Mouse (Mus musculus) activated CD4-positive, CD25-positive, alpha-beta regulatory T cell, adult 4 months (primary cell): Measurements from ENCODE around the gene Kirrel3. TPM values are rescaled to one million over a fixed set of nuclear protein-coding genes. Genes with fewer than 3 reads are reported as not detected.

ENCODE experiments used
- ATAC-seq: one replicate; pipeline ENCODE4 v1.8.0; 2017
- polyA plus RNA-seq, 2 experiments: library from polyadenylated mRNA; unstranded; fragments of 100-300 nt; shearing (Covaris generic); gene quantifications; one replicate each; pipeline ENCODE4 v1.2.1; 2017

The Kirrel3 gene
- polyA plus RNA-seq, 2 experiments from 2014 or later, result not detected

- no peak for ATAC-seq
Observed at GRCm38 (mm10) chr9:34993467-34994211, 507.9 kb downstream of the Kirrel3 start.

- no peak for ATAC-seq
Observed at GRCm38 (mm10) chr9:34995078-34995477, 509.4 kb downstream of the Kirrel3 start.

- ATAC-seq, result peak; percentile 84
Observed at GRCm38 (mm10) chr9:34995660-34996378, 510.1 kb downstream of the Kirrel3 start.

- no peak for ATAC-seq
Observed at GRCm38 (mm10) chr9:34997880-34998865, 512.5 kb downstream of the Kirrel3 start.

- ATAC-seq, result no peak
Observed at GRCm38 (mm10) chr9:35004113-35004512, 518.4 kb downstream of the Kirrel3 start.

- ATAC-seq, result no peak
Observed at GRCm38 (mm10) chr9:35007697-35008341, 522.1 kb downstream of the Kirrel3 start.

- peak; percentile 93 for ATAC-seq
Observed at GRCm38 (mm10) chr9:35016762-35017161, 531.1 kb downstream of the Kirrel3 start.

- ATAC-seq, result no peak
Observed at GRCm38 (mm10) chr9:35017563-35017962, 531.9 kb downstream of the Kirrel3 start.

- no peak for ATAC-seq
Observed at GRCm38 (mm10) chr9:35018056-35018455, 532.4 kb downstream of the Kirrel3 start.

- ATAC-seq, result no peak
Observed at GRCm38 (mm10) chr9:35019372-35019771, 533.7 kb downstream of the Kirrel3 start.

- no peak for ATAC-seq
Observed at GRCm38 (mm10) chr9:35020015-35020653, 534.4 kb downstream of the Kirrel3 start.

- no peak for ATAC-seq
Observed at GRCm38 (mm10) chr9:35021744-35022143, 536.0 kb downstream of the Kirrel3 start.

- no peak for ATAC-seq
Observed at GRCm38 (mm10) chr9:35024591-35025496, 539.1 kb downstream of the Kirrel3 start.

- ATAC-seq, result no peak
Observed at GRCm38 (mm10) chr9:35026311-35026710, 540.6 kb downstream of the Kirrel3 start.

- no peak for ATAC-seq
Observed at GRCm38 (mm10) chr9:35026897-35027311, 541.2 kb downstream of the Kirrel3 start.

- ATAC-seq, result no peak
Observed at GRCm38 (mm10) chr9:35027382-35027997, 541.8 kb downstream of the Kirrel3 start.

- ATAC-seq, result no peak
Observed at GRCm38 (mm10) chr9:35030823-35031222, 545.1 kb downstream of the Kirrel3 start.

GRCm38 (mm10) chr9:35032457-35032856 lies 546.8 kb downstream of the Kirrel3 start:
- ATAC-seq, result no peak

GRCm38 (mm10) chr9:35035074-35035473 lies 549.4 kb downstream of the Kirrel3 start:
- no peak for ATAC-seq
